Mouse (Mus musculus) MEL-GATA-1-ER (cell line): Measurements from ENCODE around the gene Mdc1.

Experiments
- DNase-seq: peaks from one replicate; pipeline ENCODE4 v3.0.0-alpha.2; 2012; ENCODE audit warnings: low read depth; ENCODE audit errors: extremely low read depth

Gene Mdc1

DNA sequence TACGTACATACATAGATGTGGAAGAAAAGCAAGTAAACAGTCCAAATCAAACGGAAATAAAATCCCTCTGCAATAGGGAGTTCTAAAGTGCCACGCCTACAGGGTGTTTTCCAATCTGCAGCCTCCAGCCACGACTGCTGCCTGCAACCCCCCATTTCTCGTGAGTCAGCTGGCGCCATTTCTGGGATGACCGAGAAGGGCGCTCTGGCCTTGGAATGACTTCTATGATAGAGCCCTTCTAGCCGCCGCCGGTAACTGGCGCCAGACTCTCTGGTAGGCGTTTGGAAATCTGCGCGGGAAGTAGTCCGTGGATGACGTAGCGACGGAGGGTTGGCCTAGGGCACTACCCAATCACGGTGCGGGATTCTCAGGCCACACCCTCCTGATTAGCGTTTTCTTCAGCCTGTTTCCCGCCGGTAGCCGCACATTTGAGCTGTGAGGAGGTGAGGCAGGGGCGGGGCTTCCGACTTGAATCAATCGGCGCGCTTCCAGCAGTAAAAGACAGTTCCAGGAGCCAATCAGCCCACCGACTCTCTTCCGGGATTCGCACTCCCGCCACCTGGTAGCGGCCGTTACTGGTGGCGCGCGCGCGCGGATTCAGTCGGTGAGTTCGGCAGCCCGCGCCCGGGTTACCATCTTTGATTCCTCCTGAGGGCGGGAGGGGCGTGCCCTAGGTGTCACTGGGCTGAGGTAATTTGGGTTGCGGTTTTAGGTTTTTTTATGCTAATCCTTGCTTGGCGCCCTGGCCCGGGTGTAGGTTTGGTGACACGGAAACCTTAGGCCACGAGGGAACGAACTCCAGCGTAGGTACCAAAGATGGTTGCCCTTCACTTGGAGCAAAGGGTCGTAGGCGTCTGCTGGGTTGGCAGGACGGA, at the start of gene Mdc1:
Mdc1 (plus strand) TSS at position 440 of the 875 bp plus-strand sequence.
- peak; percentile 99 for DNase-seq

DNA sequence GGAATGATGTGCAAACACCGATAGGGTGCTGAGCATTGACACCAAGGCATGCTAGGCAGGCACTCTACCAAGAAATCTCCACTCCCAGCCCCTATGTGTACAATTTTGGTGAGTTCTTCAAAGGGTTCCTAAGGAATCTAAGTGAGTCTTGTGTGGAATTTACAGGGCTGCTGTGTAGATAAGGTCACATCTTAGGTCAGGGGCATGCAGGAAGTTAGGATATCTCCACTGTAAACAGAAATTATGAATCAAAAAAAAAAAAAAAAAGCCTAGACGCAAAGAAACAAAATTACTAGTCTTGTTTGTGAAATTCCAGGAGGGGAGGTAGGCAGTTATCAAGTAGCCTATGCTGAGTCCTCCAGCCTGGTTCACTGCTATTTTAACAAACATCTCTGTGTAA, 48.5 kb upstream of the Mdc1 start:
- no peak for DNase-seq

DNA sequence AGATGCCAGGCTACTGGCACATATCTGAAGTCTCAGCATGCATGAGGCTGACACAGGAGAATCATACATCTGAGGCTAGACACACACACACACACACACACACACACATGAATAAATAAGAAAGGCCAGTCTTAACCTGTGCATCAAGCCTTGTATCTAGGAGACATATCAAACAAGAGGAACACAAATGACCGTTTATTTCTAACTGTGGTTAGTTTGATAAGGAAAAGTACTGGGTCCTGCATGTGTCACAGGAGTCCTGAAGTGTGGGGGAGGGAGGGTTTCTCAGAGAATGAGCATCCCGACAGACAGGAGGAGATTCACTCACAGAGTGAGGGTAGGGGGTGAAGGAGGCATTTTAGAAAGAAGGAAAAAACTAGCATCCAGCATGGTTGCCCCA, 46.2 kb upstream of the Mdc1 start:
- peak; percentile 51 for DNase-seq

DNA sequence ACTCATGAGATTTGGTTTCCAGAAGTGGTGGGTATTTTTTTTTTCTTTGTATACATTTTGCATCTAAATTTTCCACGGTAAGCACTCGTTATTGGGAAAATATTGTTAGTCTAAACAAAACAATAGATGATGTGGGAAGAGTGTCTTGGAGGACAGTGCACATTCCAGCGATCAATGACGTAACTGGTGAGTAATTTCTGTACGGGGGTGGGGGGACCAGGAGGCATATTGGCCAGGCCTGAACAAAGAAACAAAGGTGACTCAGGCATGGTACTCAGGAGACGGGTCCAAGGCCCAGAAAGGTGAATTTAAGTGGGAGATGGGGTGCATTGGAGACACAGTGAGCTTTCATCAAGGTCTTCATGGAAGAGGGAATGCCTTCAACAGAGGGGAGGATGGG, 45.7 kb upstream of the Mdc1 start:
- no peak for DNase-seq

DNA sequence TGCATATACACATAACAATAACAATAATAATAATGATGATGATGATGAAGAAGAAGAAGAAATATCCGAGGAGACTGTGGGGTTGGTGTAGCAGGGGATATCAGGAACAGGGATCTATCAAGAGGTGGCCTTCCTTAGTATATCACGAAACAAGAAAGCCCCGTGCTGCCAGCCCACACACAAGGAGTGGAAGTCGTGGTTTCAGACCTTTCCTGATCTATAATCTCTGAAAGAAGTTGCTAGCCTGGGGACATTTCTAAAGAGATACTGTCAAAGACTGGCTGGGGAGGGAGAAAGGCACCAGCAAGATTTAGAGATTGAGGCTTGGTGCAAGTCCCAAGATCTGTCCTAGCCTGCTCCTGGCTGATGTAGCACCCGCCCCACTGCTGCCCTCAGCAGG, 44.5 kb upstream of the Mdc1 start:
- no peak for DNase-seq

DNA sequence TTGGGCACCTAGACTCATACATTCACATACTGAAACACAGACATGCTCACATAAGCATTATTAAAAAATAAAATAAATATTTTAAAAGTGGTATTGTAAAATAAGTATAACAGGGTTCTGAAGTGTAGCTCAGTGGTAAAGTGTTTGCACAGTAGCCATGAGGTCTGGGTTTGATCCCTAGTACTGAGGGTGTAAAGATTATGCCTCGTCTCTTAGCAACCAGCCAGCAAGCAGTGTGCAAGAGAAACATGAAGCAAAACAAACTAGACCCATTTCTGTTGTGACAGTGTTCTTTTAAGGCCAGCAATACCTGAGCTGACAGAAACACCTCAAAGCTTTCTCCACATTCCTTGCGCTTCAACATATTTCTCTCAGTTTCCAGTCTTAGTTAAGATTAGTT, 40.4 kb upstream of the Mdc1 start:
- DNase-seq, result no peak

DNA sequence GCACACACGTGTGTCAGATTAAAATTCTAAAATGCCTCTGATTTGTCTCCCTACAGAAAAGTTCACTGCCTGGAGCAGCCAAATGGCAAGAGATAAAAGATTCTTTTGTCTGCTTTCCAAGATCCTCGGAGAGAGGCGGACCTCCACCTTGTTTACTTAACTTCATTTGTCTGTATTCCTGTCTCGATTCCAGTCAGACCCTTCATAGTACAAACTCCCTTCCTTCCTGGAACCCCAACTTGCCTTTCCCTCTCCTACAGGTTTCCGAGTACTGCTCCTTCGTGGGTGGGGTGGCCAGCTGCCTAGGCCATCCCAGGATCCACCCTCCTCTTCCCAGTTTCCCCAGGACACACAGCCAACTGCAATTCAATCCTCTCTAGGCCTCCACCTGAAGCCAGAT, 38.3 kb upstream of the Mdc1 start:
- DNase-seq, result no peak

DNA sequence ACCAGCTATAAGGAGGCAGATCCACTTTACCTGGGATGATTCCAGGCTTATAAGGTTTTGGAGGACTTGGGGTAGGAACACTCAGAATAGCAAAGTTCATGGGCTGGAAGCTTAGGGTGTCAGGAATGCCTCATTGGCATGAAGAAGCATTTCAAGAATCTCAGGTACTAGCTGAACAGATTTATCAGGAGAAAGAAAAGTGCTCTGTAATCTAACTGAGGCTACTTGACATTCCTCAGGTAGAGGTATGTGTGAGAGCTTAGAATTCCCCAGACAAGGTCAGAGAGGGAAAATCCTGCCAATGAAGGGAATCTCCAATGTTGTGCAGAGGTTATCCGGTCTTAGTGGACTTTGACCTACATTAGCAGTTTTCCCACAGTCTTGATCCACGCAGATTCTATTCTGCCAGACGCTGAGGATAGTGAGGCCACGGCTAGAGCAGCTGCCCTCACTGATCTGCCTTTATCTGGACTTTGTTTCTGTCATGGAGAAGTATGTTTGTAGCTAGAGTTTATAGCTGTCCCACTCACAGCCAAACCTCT, 37.4 kb upstream of the Mdc1 start:
- no peak for DNase-seq

DNA sequence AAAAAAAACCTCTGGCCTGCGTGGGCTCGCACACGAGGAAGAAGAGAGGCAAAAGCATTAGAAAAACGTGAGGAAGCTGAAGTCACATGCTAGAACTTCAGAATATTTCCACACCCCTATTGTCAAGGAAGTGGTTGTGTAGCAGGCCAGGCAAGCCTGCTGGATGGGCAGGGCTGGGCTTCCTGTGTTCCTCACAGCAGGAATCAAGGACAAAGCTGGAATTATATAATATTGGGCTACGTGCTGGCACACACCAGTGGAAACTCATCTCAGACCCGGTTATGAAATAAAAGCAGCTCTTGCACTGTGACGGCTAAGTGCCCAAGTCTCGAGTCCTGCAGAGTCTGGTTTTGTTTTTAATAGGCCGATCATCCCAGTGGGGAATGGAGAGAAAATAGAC, 33.2 kb upstream of the Mdc1 start:
- no peak for DNase-seq

DNA sequence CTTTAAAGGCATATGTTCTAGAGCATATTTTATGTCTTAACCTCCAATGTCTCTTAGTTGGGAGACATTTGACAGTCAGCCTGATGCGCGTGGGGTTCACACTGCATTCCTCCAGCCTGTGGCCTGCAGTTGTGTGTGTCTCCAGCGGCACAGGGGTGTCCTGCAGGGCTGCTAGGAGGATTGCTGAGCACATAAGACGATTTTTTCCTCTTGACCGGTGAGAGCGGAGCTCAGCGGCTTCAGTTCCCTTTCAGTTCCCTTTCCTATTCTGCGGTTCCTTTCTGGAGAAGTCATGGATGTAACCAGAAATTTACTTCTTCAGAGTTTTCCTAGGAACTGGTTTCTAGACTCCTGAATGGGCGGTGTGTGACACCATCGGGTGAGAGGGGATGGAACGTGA, 31.9 kb upstream of the Mdc1 start:
- no peak for DNase-seq

DNA sequence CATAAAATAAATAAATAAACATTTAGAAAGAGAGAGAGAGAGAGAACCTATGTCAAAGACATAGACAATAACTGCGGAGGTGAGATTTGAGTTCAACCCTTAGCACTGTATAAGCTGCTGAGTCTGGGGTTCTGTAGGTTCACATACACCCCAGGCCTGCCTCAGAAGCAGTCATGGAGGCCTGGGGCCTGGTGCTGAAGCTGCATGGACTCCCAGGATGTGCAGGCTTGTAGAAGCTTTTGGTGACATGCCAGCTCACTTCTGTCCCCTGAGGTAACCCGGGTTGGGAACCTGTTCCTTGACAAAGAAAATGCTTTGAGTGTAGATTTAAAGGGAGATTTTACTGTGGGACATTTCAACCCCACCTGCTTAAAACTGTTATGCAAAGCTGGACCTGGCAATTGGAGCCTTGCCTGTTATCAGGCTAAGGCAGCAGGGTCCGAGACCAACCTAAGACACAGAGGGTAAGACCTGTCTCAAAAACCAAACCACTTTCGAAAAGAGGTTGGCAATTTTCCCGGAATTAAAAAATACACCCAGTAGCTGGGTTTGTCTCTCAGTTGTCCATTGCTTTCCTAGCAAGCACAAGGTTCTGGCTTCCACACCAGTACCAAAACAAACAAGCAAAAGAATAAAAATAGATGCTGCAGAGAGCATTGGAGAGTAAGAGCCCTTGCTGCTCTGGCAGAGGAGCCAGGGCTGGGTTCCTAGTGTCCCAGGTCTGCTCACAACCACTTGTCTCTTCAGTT, 30.2 kb upstream of the Mdc1 start:
- no peak for DNase-seq

DNA sequence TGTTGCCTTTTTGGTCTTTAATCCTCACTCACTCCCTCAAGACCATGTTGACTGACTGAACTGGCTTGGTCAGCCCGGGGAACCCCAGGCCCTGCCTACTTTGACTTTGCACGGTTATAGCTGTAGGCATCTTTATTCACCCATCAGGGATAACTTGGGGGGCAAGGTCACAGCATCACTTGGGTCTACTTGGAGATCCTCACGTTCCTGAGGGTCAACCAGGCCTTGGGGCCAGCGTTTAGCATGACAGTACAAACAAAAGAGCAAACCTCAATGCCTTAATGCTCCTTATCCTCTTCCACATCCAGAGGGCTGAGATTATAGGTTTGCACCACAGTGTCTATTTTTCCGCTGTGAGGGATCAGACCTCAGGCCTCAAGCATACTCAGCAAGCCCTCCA, 29.0 kb upstream of the Mdc1 start:
- no peak for DNase-seq

DNA sequence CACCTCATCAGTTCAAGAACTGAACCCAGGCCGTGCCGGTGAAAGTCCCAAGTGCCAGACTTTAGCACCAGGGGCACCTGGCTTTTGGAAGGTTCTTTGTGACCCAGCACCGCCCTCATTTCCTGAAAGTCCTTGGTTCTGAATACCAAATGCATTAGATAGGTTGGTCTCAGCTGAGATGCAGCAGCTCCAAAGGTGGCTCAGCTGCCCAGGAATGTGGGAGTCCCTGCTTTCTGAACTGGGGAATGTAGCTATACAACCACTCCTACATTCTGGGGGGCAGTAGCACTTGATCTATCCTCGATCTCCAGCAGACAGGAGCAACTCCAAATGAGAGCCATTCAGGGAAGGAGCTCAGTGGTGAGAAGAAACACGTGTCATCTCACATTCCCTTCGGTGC, 28.6 kb upstream of the Mdc1 start:
- no peak for DNase-seq

DNA sequence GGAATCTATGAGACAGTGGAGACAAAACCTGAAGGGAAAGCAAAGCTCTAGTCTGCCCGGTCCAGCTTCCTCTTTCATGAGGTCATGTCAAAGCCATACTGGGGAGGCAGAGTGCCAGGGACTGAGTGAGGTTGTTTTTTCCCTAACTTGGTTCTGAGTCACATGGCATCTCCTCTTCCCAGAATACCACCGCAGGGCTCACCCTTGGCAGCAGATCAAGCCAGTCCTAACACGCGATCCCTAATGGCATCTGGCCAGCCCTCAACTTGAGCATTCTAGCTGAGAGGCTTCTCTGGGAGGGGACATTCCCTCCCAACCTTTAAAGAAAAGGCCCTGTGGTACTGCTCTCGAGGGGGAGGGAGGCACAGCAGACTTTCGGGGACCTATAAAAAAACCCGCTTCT, 28.1 kb upstream of the Mdc1 start:
- DNase-seq, result no peak

DNA sequence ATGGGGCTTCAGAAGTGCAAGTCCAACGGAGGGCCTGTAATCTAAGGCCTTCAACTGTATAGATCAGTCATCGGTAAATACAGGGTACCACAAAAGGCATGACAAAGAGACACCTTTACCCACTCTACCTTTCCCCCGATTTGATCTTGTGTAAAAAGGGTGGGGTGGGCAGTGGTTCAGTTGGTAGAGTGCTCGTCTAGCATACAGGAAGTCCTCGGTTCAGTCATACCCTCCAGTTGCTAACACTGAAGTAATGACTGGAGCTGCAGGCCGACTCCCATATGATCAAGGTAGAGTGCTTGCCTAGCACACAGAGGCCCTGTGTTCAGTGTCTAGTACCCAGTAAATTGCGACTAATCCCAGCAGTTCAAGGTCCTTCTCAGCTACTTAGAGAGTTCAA, 27.7 kb upstream of the Mdc1 start:
- DNase-seq, result no peak

DNA sequence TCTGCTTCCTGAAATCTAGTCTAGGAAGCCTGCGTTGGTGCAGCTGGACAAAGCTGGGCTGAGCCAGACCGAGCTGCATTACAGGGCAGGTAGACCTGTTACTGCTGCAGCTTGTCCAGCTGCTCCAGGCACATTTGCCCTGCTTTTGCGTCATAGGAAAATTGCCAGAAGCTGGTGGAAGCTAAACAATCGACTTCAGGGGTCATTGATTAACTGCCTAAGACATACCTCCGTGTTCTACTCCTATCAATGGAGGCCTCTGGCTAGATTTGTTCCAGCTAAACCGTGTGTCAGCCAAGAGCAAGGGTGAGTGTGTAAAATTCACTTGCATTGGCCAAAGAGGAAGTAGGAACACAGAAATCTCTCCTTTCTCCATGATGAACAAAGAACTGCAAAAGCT, 26.6 kb upstream of the Mdc1 start:
- no peak for DNase-seq

DNA sequence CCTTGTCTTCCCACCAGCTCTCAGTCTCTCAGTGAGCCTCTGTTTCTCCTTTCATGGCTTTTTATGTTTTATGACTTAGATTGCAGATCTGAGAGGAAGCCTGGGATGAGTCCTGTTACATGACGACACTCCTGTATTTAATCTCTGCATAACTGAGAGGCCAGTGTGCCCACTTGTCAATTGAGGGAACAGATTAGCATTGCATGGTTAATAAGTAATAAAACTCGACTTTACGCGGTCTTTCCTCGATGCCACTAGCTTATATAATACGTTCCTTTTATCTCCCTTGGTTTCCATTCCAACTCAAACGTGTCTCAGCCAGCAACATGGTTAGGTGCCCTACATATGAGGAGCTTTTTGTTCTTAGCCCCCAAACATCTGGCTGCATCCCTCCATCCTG, 25.5 kb upstream of the Mdc1 start:
- no peak for DNase-seq

DNA sequence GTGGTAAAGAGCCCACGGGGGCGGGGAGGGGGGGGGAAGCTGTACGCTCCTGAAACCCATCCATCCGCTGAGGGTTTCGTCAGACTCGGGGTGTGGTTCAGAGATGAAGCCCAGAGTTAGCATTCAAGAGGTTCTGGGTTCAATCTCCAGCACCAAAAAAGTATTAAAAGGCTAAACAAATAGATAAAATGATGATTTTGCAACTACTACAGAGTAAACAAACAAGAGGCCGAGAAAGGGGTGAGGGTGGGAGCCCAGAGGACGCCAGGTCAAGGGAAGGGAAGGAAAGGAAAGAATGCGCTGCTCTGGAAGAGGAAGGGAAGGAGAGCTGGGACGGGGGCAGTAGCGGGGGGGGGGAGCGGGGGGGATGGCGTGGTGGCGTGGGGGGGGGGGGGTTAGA, 24.6 kb upstream of the Mdc1 start:
- no peak for DNase-seq

DNA sequence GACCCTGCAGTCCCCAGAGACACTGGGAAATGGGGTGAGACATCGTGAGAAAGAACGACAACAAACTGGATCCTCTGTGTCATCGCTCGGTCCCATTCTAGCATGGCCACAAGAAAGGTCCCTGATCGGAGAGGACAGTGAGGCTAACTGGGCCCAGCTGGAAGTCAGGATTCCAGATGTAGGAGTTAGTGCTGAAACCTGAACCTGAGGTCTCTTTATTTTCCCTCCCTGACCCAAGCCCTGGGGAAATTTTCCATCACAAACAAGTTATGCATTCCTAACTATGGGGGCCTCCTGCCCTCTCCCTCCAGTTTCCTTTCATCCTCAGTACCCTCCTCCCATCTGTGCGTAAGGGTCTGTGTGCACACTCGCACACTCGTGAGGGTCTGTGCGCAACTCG, 24.1 kb upstream of the Mdc1 start:
- no peak for DNase-seq

DNA sequence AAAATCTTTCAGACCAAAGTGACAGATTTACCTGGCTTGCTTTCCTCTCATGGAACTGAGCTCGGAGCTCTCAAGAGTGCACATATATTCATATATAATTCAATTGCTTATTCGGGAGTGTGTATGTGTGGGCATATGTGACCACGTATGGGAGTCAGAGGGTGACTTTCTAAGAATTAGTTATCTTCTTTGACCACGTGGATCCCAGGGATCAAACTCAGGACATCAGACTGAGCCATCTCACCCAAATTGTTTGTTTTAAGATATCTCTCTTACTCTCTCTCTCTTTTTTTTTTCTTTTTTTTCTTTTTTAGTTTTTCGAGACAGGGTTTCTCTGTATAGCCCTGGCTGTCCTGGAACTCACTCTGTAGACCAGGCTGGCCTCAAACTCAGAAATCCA, 21.2 kb upstream of the Mdc1 start:
- DNase-seq, result no peak

DNA sequence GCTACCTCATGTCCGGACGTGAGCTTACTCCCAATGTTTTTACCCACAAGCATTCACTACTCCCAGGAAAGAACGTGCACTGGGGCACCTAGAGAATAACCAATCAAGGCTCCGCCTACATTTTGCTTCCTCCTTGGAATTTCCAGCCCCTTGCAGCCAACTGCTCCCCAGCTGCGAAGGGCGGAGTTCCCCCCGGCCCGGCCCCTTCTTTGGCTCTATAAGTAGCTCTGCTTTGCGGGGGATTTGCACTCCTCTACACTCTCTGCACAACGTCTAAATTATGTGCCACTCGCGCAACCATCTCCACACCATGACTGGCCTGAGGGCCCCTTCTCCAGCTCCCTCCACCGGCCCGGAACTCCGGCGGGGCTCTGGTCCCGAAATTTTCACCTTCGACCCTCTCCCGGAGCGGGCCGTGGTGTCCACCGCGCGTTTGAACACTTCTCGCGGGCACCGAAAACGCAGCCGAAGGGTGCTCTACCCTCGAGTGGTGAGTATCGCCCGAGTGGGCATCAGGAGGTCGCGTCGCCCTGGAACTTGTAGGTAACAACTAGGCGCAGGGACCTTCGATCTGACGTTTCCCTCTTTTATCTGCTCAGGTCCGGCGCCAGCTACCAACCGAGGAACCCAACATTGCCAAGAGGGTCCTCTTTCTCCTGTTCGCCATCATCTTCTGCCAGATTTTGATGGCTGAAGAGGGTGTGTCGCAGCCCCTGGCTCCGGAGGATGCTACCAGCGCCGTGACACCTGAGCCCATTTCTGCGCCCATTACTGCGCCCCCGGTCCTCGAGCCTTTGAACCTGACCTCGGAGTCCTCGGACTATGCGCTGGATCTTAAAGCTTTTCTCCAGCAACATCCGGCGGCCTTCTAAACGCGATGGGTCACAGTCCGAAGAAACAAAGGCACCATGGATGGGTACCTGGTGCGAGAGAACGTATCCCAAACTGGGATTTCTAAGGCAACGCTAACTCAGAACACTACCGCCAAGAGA, 19.6 kb upstream of the Mdc1 start, which contains the start of gene Ier3:
Ier3 (plus strand) TSS at position 246 of the 992 bp plus-strand sequence.
- DNase-seq, result no peak
